Mouse (Mus musculus): ENCODE data around the gene Rprd1b. TPM values are rescaled to one million over a fixed set of nuclear protein-coding genes. Genes with fewer than 3 reads are reported as not detected.

The Rprd1b gene
- polyA plus RNA-seq, 1 experiment from 2014 or later, result 40.8 TPM

GRCm38 (mm10) chr2:158005641-158006040 is 22.7 kb upstream of the Rprd1b start:
- Histone ChIP-seq H3K4me1 (replicated peaks) (no peaks in the 10 kb centered on the region), H3K4me3 (replicated peaks) (no peak overlapping the region), H3K9ac (replicated peaks) (no peak overlapping the region), H3K27ac (no peak overlapping the region), H3K36me3 (peaks cover 39% of the 10 kb centered on the region), H3K9me3 (no peaks in the 10 kb centered on the region), H3K4me2 (replicated peaks) (no peak overlapping the region), H3K27me3 (no peaks in the 10 kb centered on the region)
- no peak for ATAC-seq
- WGBS, result 97% methylated on average over 4 of the region's 4 CpGs

DNA sequence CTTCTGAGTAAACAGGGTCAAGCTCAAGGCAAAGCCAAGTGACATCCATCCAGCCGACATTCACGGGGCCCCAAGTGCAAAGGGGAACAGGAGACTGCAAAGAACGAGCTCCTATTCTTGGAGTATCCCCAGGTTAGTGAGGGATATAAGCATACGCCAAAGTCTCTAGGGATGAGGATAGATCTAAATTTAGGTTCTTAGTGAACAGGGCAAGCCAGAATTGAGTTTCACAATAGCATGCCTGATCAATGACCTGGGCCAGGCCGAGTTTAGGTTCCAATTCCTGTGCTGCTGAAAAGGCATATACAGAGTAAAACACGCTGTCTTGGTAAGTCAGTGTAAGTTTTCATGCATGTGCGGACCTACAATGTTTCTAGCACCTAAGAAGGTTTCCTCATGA is 18.9 kb upstream of the Rprd1b start:
- Histone ChIP-seq H3K27ac (no peak overlapping the region), H3K27me3 (no peaks in the 10 kb centered on the region), H3K4me3 (replicated peaks) (no peak overlapping the region), H3K9me3 (no peaks in the 10 kb centered on the region), H3K4me1 (replicated peaks) (no peaks in the 10 kb centered on the region), H3K9ac (replicated peaks) (no peak overlapping the region), H3K4me2 (replicated peaks) (no peak overlapping the region), H3K36me3 (peaks cover 39% of the 10 kb centered on the region)
- ATAC-seq, result no peak
- 91% methylated on average over 7 of the region's 7 CpGs for WGBS

GRCm38 (mm10) chr2:158012608-158013007 is 15.7 kb upstream of the Rprd1b start:
- 93% methylated on average over 3 of the region's 3 CpGs for WGBS
- H3K36me3 ChIP-seq, result peaks cover 17% of the 10 kb centered on the region
- H3K4me2 ChIP-seq (replicated peaks), result no peak overlapping the region

GRCm38 (mm10) chr2:158017330-158017729 is 11.0 kb upstream of the Rprd1b start:
- Histone ChIP-seq H3K4me2 (replicated peaks) (no peak overlapping the region), H3K27me3 (no peaks in the 10 kb centered on the region), H3K36me3 (no peaks in the 10 kb centered on the region), H3K4me1 (replicated peaks) (no peaks in the 10 kb centered on the region), H3K27ac (no peak overlapping the region), H3K9me3 (no peaks in the 10 kb centered on the region), H3K4me3 (replicated peaks) (no peak overlapping the region), H3K9ac (replicated peaks) (no peak overlapping the region)
- 91% methylated on average over 4 of the region's 4 CpGs for WGBS
- no peak for ATAC-seq

More at GRCm38 (mm10) chr2:158012608-158013007, 15.7 kb upstream of the Rprd1b start:
- Histone ChIP-seq H3K9me3 (no peaks in the 10 kb centered on the region), H3K27me3 (no peaks in the 10 kb centered on the region), H3K4me3 (replicated peaks) (no peak overlapping the region), H3K9ac (replicated peaks) (no peak overlapping the region), H3K27ac (no peak overlapping the region), H3K4me1 (replicated peaks) (no peaks in the 10 kb centered on the region)
- ATAC-seq, result no peak

DNA sequence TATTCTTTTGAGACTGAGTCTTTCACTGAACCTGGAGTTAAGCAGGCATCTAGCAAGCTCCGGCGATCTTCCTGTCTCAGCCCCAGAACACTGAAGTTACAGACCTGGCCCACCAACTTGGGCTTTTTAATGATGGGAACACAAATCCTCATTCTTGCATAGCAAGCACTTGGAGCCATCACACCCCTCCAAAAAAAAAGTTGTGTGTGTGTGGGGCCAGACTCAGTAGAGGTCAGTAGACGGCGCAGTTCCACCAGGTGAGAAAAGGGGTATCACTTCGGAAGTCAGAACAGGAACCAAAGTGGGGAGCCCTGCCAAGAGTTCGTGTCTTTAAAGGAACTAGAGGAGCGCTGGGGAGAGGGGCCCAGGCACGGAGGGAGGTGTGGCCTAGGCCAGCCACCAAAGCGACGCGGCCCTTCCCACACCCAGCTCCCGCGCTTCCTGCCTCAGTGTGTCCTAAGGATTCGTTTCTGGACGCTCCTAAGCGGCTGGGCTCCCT is 393 bp upstream of the Rprd1b start:
- Histone ChIP-seq H3K27me3 (no peaks in the 10 kb centered on the region), H3K27ac (peak overlapping the region; percentile 85), H3K9ac (replicated peaks) (peak overlapping the region; percentile 93), H3K36me3 (no peaks in the 10 kb centered on the region), H3K9me3 (no peaks in the 10 kb centered on the region), H3K4me3 (replicated peaks) (peak overlapping the region; percentile 99), H3K4me1 (replicated peaks) (peaks cover 43% of the 10 kb centered on the region), H3K4me2 (replicated peaks) (peak overlapping the region; percentile 86)
- 2% methylated on average over 16 of the region's 16 CpGs for WGBS
- no peak; the same call in 1 of the 2 replicates for ATAC-seq

DNA sequence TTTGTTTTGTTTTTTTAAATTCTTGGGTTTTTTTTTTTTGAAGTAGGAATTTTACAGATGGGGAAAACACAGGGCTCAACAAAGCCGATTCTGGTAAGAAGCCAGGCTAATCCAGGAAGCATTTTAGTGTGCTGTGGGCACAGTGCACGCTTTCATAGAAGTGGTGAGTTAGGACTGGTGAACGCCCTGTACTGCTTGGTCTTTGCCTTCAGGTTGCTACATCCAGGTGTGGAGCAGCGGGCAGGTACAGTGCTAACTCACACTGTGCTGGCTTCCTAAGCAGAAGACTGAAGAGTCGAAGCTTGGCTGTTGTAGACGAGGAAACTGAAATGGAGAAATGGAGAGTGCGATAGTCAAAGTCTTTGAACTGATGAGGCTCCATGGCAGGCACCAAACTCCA is 1.7 kb downstream of the Rprd1b start:
- Histone ChIP-seq H3K4me3 (replicated peaks) (peak overlapping the region; percentile 99), H3K9me3 (no peaks in the 10 kb centered on the region), H3K27ac (no peak overlapping the region), H3K4me1 (replicated peaks) (peaks cover 49% of the 10 kb centered on the region), H3K9ac (replicated peaks) (peak overlapping the region; percentile 93), H3K36me3 (no peaks in the 10 kb centered on the region), H3K27me3 (no peaks in the 10 kb centered on the region), H3K4me2 (replicated peaks) (peak overlapping the region; percentile 86)
- WGBS, result 87% methylated on average over 7 of the region's 7 CpGs
- no peak for ATAC-seq

GRCm38 (mm10) chr2:158035813-158036212 is 7.5 kb downstream of the Rprd1b start:
- WGBS, result 93% methylated on average over 2 of the region's 2 CpGs
- H3K4me2 ChIP-seq (replicated peaks), result no peak overlapping the region
- H3K36me3 ChIP-seq, result peaks cover 22% of the 10 kb centered on the region
- H3K4me3 ChIP-seq (replicated peaks), result no peak overlapping the region
- no peak overlapping the region for H3K9ac ChIP-seq (replicated peaks)
- H3K9me3 ChIP-seq, result no peaks in the 10 kb centered on the region
- ATAC-seq, result no peak
- H3K4me1 ChIP-seq (replicated peaks), result peaks cover 23% of the 10 kb centered on the region
- H3K27ac ChIP-seq, result no peak overlapping the region
- no peaks in the 10 kb centered on the region for H3K27me3 ChIP-seq

GRCm38 (mm10) chr2:158036408-158036807 is 8.1 kb downstream of the Rprd1b start:
- WGBS, result 94% methylated on average over 6 of the region's 6 CpGs
- no peak overlapping the region for H3K27ac ChIP-seq
- H3K36me3 ChIP-seq, result peaks cover 28% of the 10 kb centered on the region
- peaks cover 17% of the 10 kb centered on the region for H3K4me1 ChIP-seq (replicated peaks)
- no peak overlapping the region for H3K4me2 ChIP-seq (replicated peaks)
- no peaks in the 10 kb centered on the region for H3K9me3 ChIP-seq
- no peak for ATAC-seq
- H3K9ac ChIP-seq (replicated peaks), result no peak overlapping the region
- H3K27me3 ChIP-seq, result no peaks in the 10 kb centered on the region
- no peak overlapping the region for H3K4me3 ChIP-seq (replicated peaks)

DNA sequence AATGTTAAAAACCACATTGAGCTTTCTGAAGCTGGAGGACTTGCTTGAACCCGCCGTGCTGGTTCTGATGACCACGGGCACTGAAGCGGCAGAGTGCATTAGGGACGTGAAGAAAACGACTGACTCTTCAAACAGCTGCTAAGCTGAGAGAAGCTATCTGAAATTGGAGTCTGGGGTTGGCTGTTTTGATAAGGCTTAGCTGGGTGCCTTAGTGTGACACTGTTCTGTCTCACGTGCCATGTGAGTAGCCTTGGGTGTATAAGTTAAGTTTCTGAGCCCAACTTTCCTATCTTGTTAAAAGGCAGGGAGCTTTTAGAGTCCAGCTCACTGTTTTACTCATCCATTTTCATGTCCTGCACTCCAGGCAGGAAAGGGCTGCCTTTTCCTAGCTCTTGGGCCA is 8.7 kb downstream of the Rprd1b start:
- Histone ChIP-seq H3K4me3 (replicated peaks) (no peak overlapping the region), H3K9ac (replicated peaks) (no peak overlapping the region), H3K36me3 (peaks cover 32% of the 10 kb centered on the region), H3K27me3 (no peaks in the 10 kb centered on the region), H3K27ac (no peak overlapping the region), H3K4me2 (replicated peaks) (no peak overlapping the region), H3K9me3 (no peaks in the 10 kb centered on the region), H3K4me1 (replicated peaks) (peaks cover 12% of the 10 kb centered on the region)
- WGBS, result 92% methylated on average over 7 of the region's 7 CpGs
- ATAC-seq, result no peak

- H3K9ac ChIP-seq (replicated peaks), result no peak overlapping the region
- H3K4me2 ChIP-seq (replicated peaks), result no peak overlapping the region
- WGBS, result 93% methylated on average over 1 of the region's 1 CpGs
- no peaks in the 10 kb centered on the region for H3K27me3 ChIP-seq
- H3K9me3 ChIP-seq, result no peaks in the 10 kb centered on the region
- H3K27ac ChIP-seq, result no peak overlapping the region
- peaks cover 5% of the 10 kb centered on the region; the same call in 1 of the 2 replicates for H3K4me1 ChIP-seq (replicated peaks)
- no peak overlapping the region for H3K4me3 ChIP-seq (replicated peaks)
- ATAC-seq, result no peak
- H3K36me3 ChIP-seq, result peaks cover 34% of the 10 kb centered on the region
Measured at GRCm38 (mm10) chr2:158037571-158037970, 9.3 kb downstream of the Rprd1b start.

GRCm38 (mm10) chr2:158039662-158040061 is 11.4 kb downstream of the Rprd1b start:
- H3K36me3 ChIP-seq, result peaks cover 51% of the 10 kb centered on the region
- WGBS, result 87% methylated on average over 1 of the region's 1 CpGs
- H3K27ac ChIP-seq, result no peak overlapping the region
- no peak overlapping the region for H3K4me2 ChIP-seq (replicated peaks)
- no peaks in the 10 kb centered on the region for H3K27me3 ChIP-seq
- H3K9ac ChIP-seq (replicated peaks), result no peak overlapping the region
- H3K9me3 ChIP-seq, result no peaks in the 10 kb centered on the region
- H3K4me3 ChIP-seq (replicated peaks), result no peak overlapping the region
- no peak for ATAC-seq
- no peaks in the 10 kb centered on the region for H3K4me1 ChIP-seq (replicated peaks)

GRCm38 (mm10) chr2:158040396-158040795 is 12.1 kb downstream of the Rprd1b start:
- Histone ChIP-seq H3K4me2 (replicated peaks) (no peak overlapping the region), H3K36me3 (peaks cover 58% of the 10 kb centered on the region), H3K27me3 (no peaks in the 10 kb centered on the region), H3K4me3 (replicated peaks) (no peak overlapping the region), H3K4me1 (replicated peaks) (no peaks in the 10 kb centered on the region), H3K9ac (replicated peaks) (no peak overlapping the region), H3K27ac (no peak overlapping the region), H3K9me3 (no peaks in the 10 kb centered on the region)
- ATAC-seq, result no peak
- WGBS, result 90% methylated on average over 2 of the region's 2 CpGs

GRCm38 (mm10) chr2:158043504-158043903 is 15.2 kb downstream of the Rprd1b start:
- H3K4me2 ChIP-seq (replicated peaks), result no peak overlapping the region
- no peaks in the 10 kb centered on the region for H3K27me3 ChIP-seq
- peaks cover 68% of the 10 kb centered on the region for H3K36me3 ChIP-seq
- no peaks in the 10 kb centered on the region for H3K4me1 ChIP-seq (replicated peaks)
- H3K9me3 ChIP-seq, result no peaks in the 10 kb centered on the region
- ATAC-seq, result no peak
- no peak overlapping the region for H3K4me3 ChIP-seq (replicated peaks)
- WGBS, result 94% methylated on average over 8 of the region's 8 CpGs
- H3K27ac ChIP-seq, result no peak overlapping the region
- H3K9ac ChIP-seq (replicated peaks), result no peak overlapping the region
